Mouse (Mus musculus) lung, adult 2 months (tissue): ENCODE results near the gene Rpl41. TPM values are rescaled to one million over a fixed set of nuclear protein-coding genes. Genes with fewer than 3 reads are reported as not detected.

Source experiments
- DNase-seq: peaks from one replicate; pipeline ENCODE4 v3.0.0; 2022
- H3K4me1 ChIP-seq: fragments of 200-500 bp; 2 replicates; pipeline ENCODE4 v1.6.1; 2011; ENCODE audit warnings: low read length; ENCODE audit not compliant: control insufficient read depth, insufficient read depth
- H3K4me3 ChIP-seq: fragments of 200-500 bp; replicated peaks from 2 replicates; pipeline ENCODE3; 2011; ENCODE audit warnings: low read depth, mild to moderate bottlenecking, control low read depth, low read length; ENCODE audit errors: extremely low read depth
- CTCF ChIP-seq: fragments of 200-500 bp; IDR thresholded peaks from 2 replicates; pipeline ENCODE4 v1.5.1; 2011; ENCODE audit warnings: mild to moderate bottlenecking, low read length, control low read depth; ENCODE audit not compliant: insufficient read depth
- POLR2A ChIP-seq: fragments of 200-500 bp; IDR thresholded peaks from 2 replicates; pipeline ENCODE4 v1.6.1; 2011; ENCODE audit warnings: low read depth, mild to moderate bottlenecking, control low read depth, low read length, borderline replicate concordance; ENCODE audit errors: extremely low read depth
- WGBS: fragments of 180-500 bp; shearing (Covaris S2); methylation state at CpG from one replicate; pipeline ENCODE4 v1.1.7; 2018; 5-methylcytosine and 5-hydroxymethylcytosine counted together
- polyA plus RNA-seq: library from polyadenylated mRNA; depleted of rRNA; stranded (reverse); fragments of >200 nt; gene quantifications from 2 replicates; pipeline ENCODE4 v1.2.3, GENCODE M21; 2012; rRNA removed

Gene Rpl41
- 1,224 and 1,373 TPM in 2 replicates for polyA plus RNA-seq

DNA sequence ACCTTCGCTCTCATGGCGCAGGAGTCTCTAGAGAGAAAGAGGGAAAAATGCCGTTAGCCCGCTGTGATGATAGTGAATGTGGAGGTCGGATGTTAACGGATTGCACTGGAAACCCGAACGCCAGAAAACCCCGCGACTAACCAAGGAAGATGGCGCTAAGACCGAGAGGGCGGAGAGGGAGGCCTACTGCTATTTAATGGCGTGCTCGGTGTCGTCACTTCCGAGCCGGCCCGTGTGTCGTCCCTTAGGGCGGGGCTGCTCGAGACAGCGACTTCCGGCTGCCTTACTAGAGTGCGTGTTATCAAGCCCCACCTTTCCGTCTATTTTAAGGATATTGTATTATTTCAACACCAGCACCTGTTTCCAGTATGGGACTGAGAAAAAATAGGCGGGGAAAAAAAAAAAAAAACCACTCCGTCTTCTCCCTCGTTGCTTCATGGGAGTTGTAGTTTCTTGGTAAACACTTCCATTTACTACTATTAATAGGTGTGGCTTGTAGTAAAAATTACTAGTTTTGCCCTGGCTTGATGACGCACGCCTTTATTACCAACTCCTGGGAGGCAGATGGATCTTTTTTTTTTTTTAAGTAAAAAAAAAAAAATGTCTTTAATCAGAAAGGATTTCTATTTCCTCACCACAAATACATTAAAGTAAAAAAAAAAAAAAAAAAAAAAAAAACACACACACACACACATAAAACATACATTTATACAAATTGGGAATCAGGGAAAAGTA is at the start of gene Rpl41:
Gene Rpl41, minus strand, starts transcription at position 359 of the 735 bp plus-strand sequence.
- under 1% methylated on average over 31 of the region's 31 CpGs for WGBS
- Histone ChIP-seq H3K4me1 (peaks cover 2% of the 10 kb centered on the region), H3K4me3 (peak within 1 kb of the TSS; percentile 69)
- DNase-seq = peak; percentile 89
- TF ChIP-seq POLR2A (peak; percentile 99), CTCF (no peak)

DNA sequence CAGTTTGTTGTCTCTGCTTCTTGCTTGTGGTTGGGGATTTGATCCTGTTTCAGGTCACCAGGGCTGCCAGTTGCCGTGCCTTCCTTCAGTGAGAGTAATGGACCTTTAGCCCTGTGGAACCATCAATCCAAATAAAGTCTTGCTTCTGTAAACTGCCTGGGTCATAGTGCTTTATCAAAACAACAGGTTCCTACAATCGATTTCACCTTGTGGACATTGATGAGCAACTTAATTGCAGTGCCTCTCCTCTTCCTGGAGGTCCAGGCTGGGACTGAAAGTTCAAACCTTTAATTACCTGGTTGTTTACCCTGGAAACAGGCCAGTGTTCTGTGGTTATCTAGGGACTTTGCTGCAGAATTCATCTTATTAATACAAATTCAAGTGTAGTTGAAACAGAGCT is 49.4 kb upstream of the Rpl41 start:
- TF ChIP-seq CTCF (no peak), POLR2A (no peak)
- H3K4me3 ChIP-seq = no peak overlapping the region
- no peaks in the 10 kb centered on the region for H3K4me1 ChIP-seq
- no peak for DNase-seq
- 38% methylated on average over 2 of the region's 2 CpGs for WGBS

DNA sequence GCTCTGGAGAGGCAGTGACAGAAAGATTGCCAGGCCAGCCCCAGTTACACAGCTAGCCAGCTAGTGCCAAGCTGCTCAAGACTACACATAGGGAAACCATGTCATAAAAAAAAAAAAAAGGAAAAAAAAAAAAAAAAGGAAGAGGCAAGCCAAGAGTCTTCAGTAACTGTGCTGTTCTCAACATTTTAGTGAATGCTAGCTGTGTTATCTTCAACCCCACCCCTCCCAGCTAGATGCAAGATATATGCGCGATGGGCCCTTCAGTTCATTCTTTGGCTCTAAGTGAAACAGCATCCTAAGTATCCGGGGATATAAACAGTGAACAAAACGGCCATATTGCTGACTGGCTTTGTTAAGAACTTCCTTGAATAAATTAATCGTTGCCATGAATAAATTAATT is 43.7 kb upstream of the Rpl41 start:
- Histone ChIP-seq H3K4me3 (no peak overlapping the region), H3K4me1 (no peaks in the 10 kb centered on the region)
- DNase-seq = no peak
- 69% methylated on average over 5 of the region's 5 CpGs for WGBS
- TF ChIP-seq POLR2A = no peak
- TF ChIP-seq CTCF = no peak

DNA sequence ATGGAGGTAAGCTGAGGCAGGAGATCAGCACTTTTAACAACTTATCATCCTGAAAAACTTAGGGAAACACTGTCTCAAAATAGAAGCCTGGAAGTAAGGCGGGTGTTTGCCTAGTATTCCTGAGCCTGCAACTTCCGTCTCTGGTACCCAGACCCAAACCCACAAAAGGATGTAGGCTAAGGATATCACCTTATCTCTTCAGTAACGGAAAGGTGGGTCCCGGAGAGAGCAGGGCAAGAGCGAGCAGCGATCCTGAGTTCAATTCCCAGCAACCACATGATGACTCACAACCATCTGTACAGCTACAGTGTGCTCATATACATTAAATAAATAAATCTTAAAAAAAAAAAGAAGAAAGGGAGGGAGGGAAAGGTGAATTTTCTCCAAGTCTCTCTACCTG is 42.3 kb upstream of the Rpl41 start:
- TF ChIP-seq POLR2A (no peak), CTCF (no peak)
- Histone ChIP-seq H3K4me1 (no peaks in the 10 kb centered on the region), H3K4me3 (no peak overlapping the region)
- no peak for DNase-seq
- 69% methylated on average over 6 of the region's 6 CpGs for WGBS

DNA sequence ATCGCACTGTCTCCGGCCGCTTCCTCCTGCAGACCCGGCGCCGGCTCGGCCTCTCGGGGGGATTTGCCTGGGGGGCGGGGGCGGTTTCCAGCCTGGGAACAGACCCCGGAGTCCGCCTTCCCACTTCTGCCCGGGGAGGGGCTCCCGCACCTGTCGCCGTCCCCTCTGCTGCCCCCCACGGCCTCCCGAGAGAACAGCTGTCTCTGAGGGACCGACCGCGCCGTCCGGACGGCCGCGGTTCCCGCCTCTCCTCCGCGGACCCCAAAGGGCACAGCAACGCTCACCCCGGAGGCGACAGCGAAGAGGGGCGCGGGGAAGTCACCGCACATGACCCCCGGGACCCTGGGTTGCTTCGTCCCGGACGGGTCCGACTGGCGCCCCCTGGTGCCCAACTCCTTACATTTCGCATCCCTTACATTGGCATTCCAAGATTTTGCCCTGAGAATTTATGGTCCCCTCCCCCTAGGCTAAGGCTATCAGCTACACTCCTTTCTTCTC is 41.1 kb upstream of the Rpl41 start:
- no peak for TF ChIP-seq POLR2A
- peak; percentile 58; the same call in 1 of the 2 replicates for TF ChIP-seq CTCF
- Histone ChIP-seq H3K4me3 (peak overlapping the region; percentile 78), H3K4me1 (no peaks in the 10 kb centered on the region)
- WGBS = under 1% methylated on average over 43 of the region's 43 CpGs
- DNase-seq = peak; percentile 75

DNA sequence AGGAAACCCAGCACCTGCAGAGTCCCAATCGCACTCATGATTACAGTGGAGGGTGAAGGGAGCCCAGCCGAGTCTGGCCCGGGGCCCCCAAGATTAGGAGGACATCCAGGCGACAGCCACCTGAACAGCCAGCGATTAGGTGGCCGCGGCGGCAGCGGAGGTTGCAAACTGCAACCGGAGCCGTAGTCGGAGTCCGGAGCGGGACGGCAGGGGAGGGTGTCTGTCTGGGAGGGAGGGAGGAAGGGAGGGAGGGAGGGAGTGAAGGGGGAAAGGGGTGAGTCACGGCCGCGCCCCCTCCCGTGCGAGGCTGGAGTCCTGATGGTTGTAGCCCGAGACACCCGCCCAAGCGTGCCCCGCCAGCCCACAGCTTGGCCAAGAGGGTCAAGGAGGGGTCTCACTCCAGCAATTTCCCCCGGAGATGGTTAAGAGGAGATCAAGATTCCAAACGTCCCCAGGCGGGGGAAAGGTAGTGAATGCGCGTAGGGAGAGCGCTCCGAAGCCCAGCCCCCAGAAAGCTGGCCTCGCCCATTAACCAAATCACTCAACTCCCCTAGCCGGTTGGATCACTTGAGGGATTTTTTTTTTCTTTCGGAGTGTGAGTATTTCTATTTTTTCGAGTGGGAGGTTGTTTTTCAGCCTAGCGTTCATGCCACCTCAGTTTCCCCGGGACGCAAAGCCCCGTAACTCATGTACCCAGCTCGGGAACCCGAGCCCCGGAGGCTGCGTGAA is 40.5 kb upstream of the Rpl41 start, which contains the start of gene Erbb3:
Gene Erbb3, minus strand, starts transcription at position 189 of the 729 bp plus-strand sequence.
- under 1% methylated on average over 33 of the region's 43 CpGs for WGBS
- Histone ChIP-seq H3K4me3 (peak within 1 kb of the TSS; percentile 78), H3K4me1 (no peaks in the 10 kb centered on the region)
- peak; percentile 85 for DNase-seq
- no peak for TF ChIP-seq CTCF
- TF ChIP-seq POLR2A = peak; percentile 13; the same call in 1 of the 2 replicates

DNA sequence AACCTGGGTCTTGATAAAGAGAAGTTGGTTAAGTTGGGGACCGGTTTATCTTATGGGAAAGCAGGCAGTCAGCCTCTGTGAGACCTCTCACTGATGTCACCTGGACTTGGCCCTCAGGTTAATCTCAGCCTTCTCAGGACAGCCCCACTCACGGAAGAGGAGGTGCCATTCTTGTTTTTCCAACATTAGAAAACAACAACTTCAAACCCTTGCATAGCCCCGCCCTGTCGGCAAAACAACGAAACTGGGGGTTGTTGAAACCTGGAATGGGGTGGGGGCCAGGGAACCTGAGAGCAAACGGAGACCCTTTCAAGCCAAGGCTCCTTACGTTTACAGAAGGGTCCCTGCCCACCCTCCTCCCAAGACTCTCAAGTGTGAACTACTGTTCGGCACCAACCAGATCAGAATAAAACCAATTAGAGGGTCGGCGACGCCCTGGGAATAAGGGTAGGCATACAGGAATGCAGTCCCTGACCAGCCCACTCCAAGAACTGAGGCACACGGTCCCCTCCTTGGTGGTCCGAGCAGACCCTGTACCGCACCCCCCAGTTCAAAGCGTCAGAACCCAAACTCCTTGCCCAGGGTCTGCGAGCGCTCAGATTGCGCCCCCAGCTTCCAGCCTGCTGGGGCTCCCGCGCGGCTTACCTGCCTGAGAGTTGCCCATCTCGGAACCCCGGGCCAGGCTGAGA is 39.8 kb upstream of the Rpl41 start:
- peak; percentile 49 for DNase-seq
- Histone ChIP-seq H3K4me3 (peak overlapping the region; percentile 78), H3K4me1 (peaks cover 2% of the 10 kb centered on the region; the same call in 1 of the 2 replicates)
- no peak for TF ChIP-seq CTCF
- TF ChIP-seq POLR2A = 0 out of 2 replicates have a peak, but pooled peaks have one; percentile 7
- 5% methylated on average over 23 of the region's 23 CpGs for WGBS

DNA sequence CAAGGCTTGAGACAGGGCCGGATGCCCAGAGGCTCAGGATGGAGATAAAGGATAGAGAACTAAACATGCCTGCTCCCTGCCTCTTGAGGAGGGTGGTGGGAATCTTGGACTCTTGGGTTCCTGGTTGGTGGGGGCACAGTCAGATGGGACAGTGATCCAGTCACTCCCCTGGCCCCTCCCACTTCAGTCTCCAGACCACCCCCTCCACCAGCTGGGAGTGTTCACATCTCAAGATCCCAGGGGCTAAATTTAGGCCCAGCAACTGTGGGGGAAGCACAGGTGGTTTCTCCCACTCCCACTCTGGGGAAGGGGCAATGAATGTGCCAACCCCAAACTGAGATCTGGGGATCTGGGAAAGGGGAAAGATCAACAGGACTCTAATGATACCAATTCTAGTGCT is 39.0 kb upstream of the Rpl41 start:
- DNase-seq = no peak
- 52% methylated on average over 1 of the region's 1 CpGs for WGBS

DNA sequence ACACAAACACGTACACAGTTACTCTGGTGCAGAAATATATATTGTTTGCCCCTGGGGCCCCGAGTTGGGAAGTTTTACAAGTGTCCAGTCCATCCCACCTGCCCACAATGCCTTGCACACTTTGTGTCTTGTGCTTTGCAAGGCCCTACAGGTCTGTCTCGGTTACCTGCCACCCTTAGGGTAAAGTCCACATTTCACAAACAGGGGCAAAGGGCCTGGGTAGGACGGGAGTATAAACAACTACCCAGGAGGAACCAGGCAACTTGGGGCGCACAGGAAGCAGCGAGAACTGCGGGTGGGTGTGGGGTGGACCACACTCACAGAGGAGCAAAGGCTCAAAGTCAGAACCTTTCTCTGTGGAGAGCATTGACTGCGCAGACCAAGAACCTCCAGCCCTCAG is 38.6 kb upstream of the Rpl41 start:
- WGBS = 47% methylated on average over 8 of the region's 8 CpGs
- Histone ChIP-seq H3K4me1 (peaks cover 3% of the 10 kb centered on the region; the same call in 1 of the 2 replicates), H3K4me3 (peak overlapping the region; percentile 4)

More for the DNA sequence above, 39.0 kb upstream of the Rpl41 start:
- TF ChIP-seq POLR2A (no peak), CTCF (no peak)
- H3K4me3 ChIP-seq = peak overlapping the region; percentile 13
- peaks cover 3% of the 10 kb centered on the region; the same call in 1 of the 2 replicates for H3K4me1 ChIP-seq

DNA sequence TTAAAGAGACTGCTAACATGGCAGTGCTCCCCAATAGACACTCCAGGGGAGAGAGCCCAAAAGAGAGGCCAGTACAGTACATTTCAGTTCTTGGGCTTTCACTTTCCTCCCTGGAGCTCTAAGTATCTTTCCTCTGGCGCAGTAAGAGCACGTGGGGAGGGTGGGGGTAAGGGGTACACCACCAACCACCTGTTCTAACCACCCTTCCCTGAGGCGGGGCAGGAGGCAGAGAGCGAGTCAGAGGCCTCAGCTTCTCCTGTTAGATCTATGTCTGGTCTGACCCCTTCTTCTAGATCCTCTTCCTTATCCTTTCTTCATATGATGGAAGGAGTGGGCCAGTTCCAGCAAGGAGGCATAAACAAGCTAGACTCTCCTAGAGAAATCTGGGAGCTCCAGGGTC is 38.0 kb upstream of the Rpl41 start:
- DNase-seq = no peak
- Histone ChIP-seq H3K4me3 (no peak overlapping the region), H3K4me1 (peaks cover 3% of the 10 kb centered on the region; the same call in 1 of the 2 replicates)
- whole genome bisulfite sequencing = 46% methylated on average over 4 of the region's 4 CpGs
- no peak for TF ChIP-seq POLR2A
- TF ChIP-seq CTCF = no peak

More for the DNA sequence above, 38.6 kb upstream of the Rpl41 start:
- DNase-seq = no peak
- TF ChIP-seq CTCF (no peak), POLR2A (no peak)
